Mouse (Mus musculus) adrenal gland, adult (tissue): ENCODE results near the gene Vmn1r63.
"Not testable (repeated sequence)": the region's sequence is repeated elsewhere in the genome, so short reads cannot be mapped to it uniquely, and the experiment has no call there.

Source experiments
- DNase-seq, 2 experiments: peaks; one replicate each; pipeline ENCODE4 v3.0.0; 2022 to 2023; ENCODE audit warnings: low spot score in 1 of 2; ENCODE audit not compliant: inconsistent age in 2 of 2

Gene Vmn1r63

DNA sequence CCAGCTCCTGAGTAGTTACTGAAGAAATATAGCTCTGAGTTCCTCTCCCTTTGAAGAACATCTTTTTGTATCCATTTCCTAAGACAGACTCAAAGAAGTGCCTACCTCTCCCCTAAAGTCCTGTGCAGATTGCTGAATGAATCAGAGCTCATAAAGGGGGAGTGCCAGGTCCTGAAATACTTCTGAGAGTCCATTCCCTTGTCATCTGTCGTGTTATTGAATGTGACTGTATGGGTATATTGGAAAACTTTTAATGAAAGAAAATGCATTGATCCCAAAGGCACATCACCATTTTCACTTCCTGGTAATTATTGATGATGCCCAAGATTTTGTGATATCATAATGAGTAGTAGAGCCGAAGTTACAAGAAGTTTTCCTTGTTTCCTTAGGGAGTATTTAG is at the start of gene Vmn1r63:
Vmn1r63 (minus strand) TSS at position 101 of the 400 bp plus-strand sequence.
- DNase-seq, result not testable (repeated sequence)
